Mouse (Mus musculus): Measurements from ENCODE around the gene Rpa1. TPM values are rescaled to one million over a fixed set of nuclear protein-coding genes. Genes with fewer than 3 reads are reported as not detected.

Rpa1 gene
- total and polyA plus RNA-seq, 3 experiments: 230 to 357 (median 287) TPM

DNA sequence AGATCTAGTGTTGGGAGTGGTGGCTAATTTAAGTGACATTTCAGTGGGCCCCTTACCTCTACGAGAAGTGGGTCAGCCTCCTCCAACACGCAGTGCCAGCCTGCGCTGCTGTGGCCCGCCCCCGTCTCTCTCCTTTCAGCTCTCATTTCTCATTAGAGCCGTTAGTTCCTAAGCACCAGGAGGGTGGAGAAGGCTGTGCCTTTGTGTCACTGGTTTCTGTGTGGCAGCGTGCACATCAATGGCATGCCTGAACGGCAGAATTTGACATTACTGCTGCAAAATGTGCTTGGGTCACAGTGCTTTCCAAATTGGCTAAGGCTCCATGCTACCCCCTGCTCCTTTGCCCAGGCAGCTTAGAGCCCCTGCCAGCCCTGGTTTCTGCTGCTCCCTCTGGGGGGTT is 74.7 kb downstream of the Rpa1 start:
- DNase-seq (ENCODE audit: extremely low read depth): no peak
- TF ChIP-seq JUN (IDR thresholded peaks at IDR 0.05; ENCODE audit: insufficient read depth, low read depth, low read length) (no peak), MAX (IDR thresholded peaks at IDR 0.05; ENCODE audit: low read length) (no peak), CHD2 (IDR thresholded peaks at IDR 0.05; ENCODE audit: low read length) (no peak), SMC3 (IDR thresholded peaks at IDR 0.05; ENCODE audit: low read depth, low read length) (no peak), MAZ (IDR thresholded peaks at IDR 0.05; ENCODE audit: low read depth, low read length) (no peak), TCF12 (IDR thresholded peaks at IDR 0.05; ENCODE audit: low read depth, low read length) (no peak)
- Histone ChIP-seq H3K79me2 (replicated peaks; ENCODE audit: control insufficient read depth, extremely low read depth, insufficient read depth, poor library complexity, severe bottlenecking) (no peaks in the 10 kb centered on the region), H3K4me2 (ENCODE audit: insufficient read depth, low read depth, poor library complexity, severe bottlenecking) (no peak overlapping the region), H3K27ac (ENCODE audit: insufficient read depth, low read depth) (no peak overlapping the region), H3K27me3 (replicated peaks) (peaks cover 4% of the 10 kb centered on the region), H3K9ac (ENCODE audit: insufficient read depth, low read depth) (no peak overlapping the region), H3K4me1 (ENCODE audit: control insufficient read depth in 1 of 2, insufficient read depth in 2 of 2) (peaks cover 8 to 10% of the 10 kb centered on the region in 2 experiments), H3K4me3 (replicated peaks in 1 of 3; ENCODE audit: low read depth in 2 of 3, low read length in 2 of 3, poor library complexity in 1 of 3) (no peak overlapping the region), H3K36me3 (replicated peaks in 1 of 2; ENCODE audit: control insufficient read depth in 1 of 2, insufficient read depth in 1 of 2, low read length in 1 of 2) (no peaks in the 10 kb centered on the region), H3K9me3 (replicated peaks; ENCODE audit: low read length) (no peaks in the 10 kb centered on the region)
- dilution Hi-C loops (cut with MboI; ENCODE audit: extremely low pct_ligation_motif_present, extremely low pct_unique_long_range_greater_than_20kb, low sequenced_read_pairs) (no loop called here), in situ Hi-C loops (cut with MboI; ENCODE audit: low pct_ligation_motif_present, low pct_unique_long_range_greater_than_20kb, low sequenced_read_pairs) (no loop called here)

DNA sequence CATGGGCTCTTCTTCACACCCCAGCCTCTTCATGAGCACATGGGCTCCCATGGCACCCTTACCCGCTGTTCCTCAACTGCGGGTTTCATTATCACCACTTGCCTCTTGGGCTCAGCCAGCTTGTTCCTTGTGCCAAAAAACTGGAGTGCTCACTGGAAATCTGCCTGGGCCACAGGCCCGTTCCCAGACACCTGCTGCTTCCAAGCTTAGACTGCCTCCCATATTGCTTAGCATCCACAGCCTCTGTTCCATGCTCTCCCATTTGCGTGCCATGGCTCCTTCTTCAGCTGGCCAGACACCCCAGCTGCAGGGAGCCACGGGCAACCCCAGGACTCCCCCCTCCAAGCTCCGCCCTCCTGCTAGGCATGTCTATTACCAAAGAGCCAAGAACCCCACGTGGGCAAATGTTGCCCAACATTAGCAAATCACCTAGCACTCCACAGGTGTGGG is 77.1 kb downstream of the Rpa1 start:
- Histone ChIP-seq H3K27ac (ENCODE audit: insufficient read depth, low read depth) (no peak overlapping the region), H3K4me2 (ENCODE audit: insufficient read depth, low read depth, poor library complexity, severe bottlenecking) (no peak overlapping the region), H3K27me3 (replicated peaks) (peaks cover 15% of the 10 kb centered on the region), H3K79me2 (replicated peaks; ENCODE audit: control insufficient read depth, extremely low read depth, insufficient read depth, poor library complexity, severe bottlenecking) (no peaks in the 10 kb centered on the region), H3K4me3 (replicated peaks in 1 of 3; ENCODE audit: low read depth in 2 of 3, low read length in 2 of 3, poor library complexity in 1 of 3) (no peak overlapping the region), H3K9ac (ENCODE audit: insufficient read depth, low read depth) (no peak overlapping the region), H3K4me1 (ENCODE audit: control insufficient read depth in 1 of 2, insufficient read depth in 2 of 2) (peaks cover 9 to 10% of the 10 kb centered on the region in 2 experiments), H3K36me3 (replicated peaks in 1 of 2; ENCODE audit: control insufficient read depth in 1 of 2, insufficient read depth in 1 of 2, low read length in 1 of 2) (no peaks in the 10 kb centered on the region), H3K9me3 (replicated peaks; ENCODE audit: low read length) (no peaks in the 10 kb centered on the region)
- dilution Hi-C loops (cut with MboI; ENCODE audit: extremely low pct_ligation_motif_present, extremely low pct_unique_long_range_greater_than_20kb, low sequenced_read_pairs) (no loop called here), in situ Hi-C loops (cut with MboI; ENCODE audit: low pct_ligation_motif_present, low pct_unique_long_range_greater_than_20kb, low sequenced_read_pairs) (no loop called here)
- DNase-seq (ENCODE audit: extremely low read depth): no peak
- TF ChIP-seq ETS1 (conservative IDR thresholded peaks at IDR 0.05; ENCODE audit: low read depth, low read length) (no peak), ZC3H11A (IDR thresholded peaks at IDR 0.05; ENCODE audit: low read depth, low read length) (no peak), MYC (IDR thresholded peaks at IDR 0.05; ENCODE audit: low read depth, low read length) (no peak)

GRCm38 (mm10) chr11:75270276-75270984 is 77.7 kb downstream of the Rpa1 start:
- dilution Hi-C loops (cut with MboI; ENCODE audit: extremely low pct_ligation_motif_present, extremely low pct_unique_long_range_greater_than_20kb, low sequenced_read_pairs) (no loop called here), in situ Hi-C loops (cut with MboI; ENCODE audit: low pct_ligation_motif_present, low pct_unique_long_range_greater_than_20kb, low sequenced_read_pairs) (no loop called here)
- H3K9me3 ChIP-seq (replicated peaks; ENCODE audit: low read length): no peaks in the 10 kb centered on the region
- H3K4me1 ChIP-seq (ENCODE audit: control insufficient read depth in 1 of 2, insufficient read depth in 2 of 2): peaks cover 9 to 10% of the 10 kb centered on the region in 2 experiments
- H3K9ac ChIP-seq (ENCODE audit: insufficient read depth, low read depth): no peak overlapping the region
- H3K27ac ChIP-seq (ENCODE audit: insufficient read depth, low read depth): no peak overlapping the region
- H3K79me2 ChIP-seq (replicated peaks; ENCODE audit: control insufficient read depth, extremely low read depth, insufficient read depth, poor library complexity, severe bottlenecking): no peaks in the 10 kb centered on the region
- no peak for DNase-seq (ENCODE audit: extremely low read depth)
- H3K27me3 ChIP-seq (replicated peaks): peaks cover 15% of the 10 kb centered on the region
- TF ChIP-seq ZMIZ1 (IDR thresholded peaks at IDR 0.05; ENCODE audit: low read depth, low read length) (no peak), MEF2A (IDR thresholded peaks at IDR 0.05; ENCODE audit: borderline replicate concordance, low read depth, low read length) (no peak), CHD2 (IDR thresholded peaks at IDR 0.05; ENCODE audit: low read length) (no peak), TBP (conservative IDR thresholded peaks at IDR 0.05; ENCODE audit: low read depth, low read length) (no peak), SIN3A (IDR thresholded peaks at IDR 0.05; ENCODE audit: low read length) (no peak), MXI1 (IDR thresholded peaks at IDR 0.05; ENCODE audit: low read depth, low read length) (no peak), NELFE (IDR thresholded peaks at IDR 0.05; ENCODE audit: low read depth, low read length) (no peak), TCF12 (IDR thresholded peaks at IDR 0.05; ENCODE audit: low read depth, low read length) (no peak), MAZ (IDR thresholded peaks at IDR 0.05; ENCODE audit: low read depth, low read length) (no peak)
- no peak overlapping the region for H3K4me3 ChIP-seq (replicated peaks in 1 of 3; ENCODE audit: low read depth in 2 of 3, low read length in 2 of 3, poor library complexity in 1 of 3)
- no peak overlapping the region for H3K4me2 ChIP-seq (ENCODE audit: insufficient read depth, low read depth, poor library complexity, severe bottlenecking)
- H3K36me3 ChIP-seq (replicated peaks in 1 of 2; ENCODE audit: control insufficient read depth in 1 of 2, insufficient read depth in 1 of 2, low read length in 1 of 2): no peaks in the 10 kb centered on the region
